Mouse (Mus musculus): ENCODE results near the gene Klb.
"Not testable (repeated sequence)": the region's sequence is repeated elsewhere in the genome, so short reads cannot be mapped to it uniquely, and the experiment has no call there.

The Klb gene

GRCm38 (mm10) chr5:65348168-65348567 lies at the start of gene Klb:
Gene Klb (plus strand): TSS chr5:65348314.
- DNase-seq (ENCODE audit: low spot score in 2 of 2): no peak

- not testable (repeated sequence) for DNase-seq (ENCODE audit: low spot score in 2 of 2)
These were observed 48.5 kb upstream of the Klb start for GRCm38 (mm10) chr5:65299623-65300022.

GRCm38 (mm10) chr5:65300121-65300520 lies 48.0 kb upstream of the Klb start:
- DNase-seq (ENCODE audit: low spot score in 2 of 2): no peak

- no peak for DNase-seq (ENCODE audit: low spot score in 2 of 2)
These were observed 42.6 kb upstream of the Klb start for GRCm38 (mm10) chr5:65305516-65305915.

DNA sequence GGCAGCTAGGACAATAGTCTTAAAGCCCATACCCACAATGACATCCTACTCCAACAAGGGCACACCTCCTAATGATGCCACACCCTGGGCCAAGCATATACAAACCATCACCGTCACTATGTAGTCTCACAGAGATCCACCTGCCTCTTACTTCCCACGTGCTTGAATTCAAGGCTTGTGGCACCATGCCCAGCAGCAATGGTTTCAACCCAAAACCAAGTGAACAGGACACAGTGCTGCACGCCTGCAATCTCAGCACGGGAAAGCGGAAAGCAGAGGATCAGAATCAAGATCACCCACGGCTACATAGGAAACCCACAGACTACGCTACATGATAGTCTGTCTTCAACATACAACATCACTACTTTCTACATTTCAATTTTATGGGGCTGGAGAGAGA lies 39.9 kb upstream of the Klb start:
- no peak for DNase-seq (ENCODE audit: low spot score in 2 of 2)

DNA sequence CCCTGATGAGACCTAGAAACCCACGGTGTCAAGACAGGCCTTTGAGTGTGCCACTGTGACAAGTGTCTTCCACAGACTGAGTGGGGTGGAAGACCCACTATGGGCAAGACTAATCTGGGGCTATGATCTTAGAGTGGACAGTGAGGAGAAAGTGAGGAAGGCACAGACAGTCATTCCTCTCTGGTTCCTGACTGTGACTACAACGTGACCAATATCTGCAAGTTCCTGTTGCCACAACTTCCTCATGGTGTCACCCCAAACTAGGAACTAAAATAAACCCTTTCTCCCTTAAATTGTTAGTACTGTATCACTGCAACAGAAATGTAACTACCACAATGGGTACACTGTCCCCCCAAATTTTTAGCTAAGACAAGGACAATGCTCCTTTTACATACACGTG lies 39.2 kb upstream of the Klb start:
- no peak for DNase-seq (ENCODE audit: low spot score in 2 of 2)

GRCm38 (mm10) chr5:65319176-65319575 lies 28.9 kb upstream of the Klb start:
- no peak for DNase-seq (ENCODE audit: low spot score in 2 of 2)

DNA sequence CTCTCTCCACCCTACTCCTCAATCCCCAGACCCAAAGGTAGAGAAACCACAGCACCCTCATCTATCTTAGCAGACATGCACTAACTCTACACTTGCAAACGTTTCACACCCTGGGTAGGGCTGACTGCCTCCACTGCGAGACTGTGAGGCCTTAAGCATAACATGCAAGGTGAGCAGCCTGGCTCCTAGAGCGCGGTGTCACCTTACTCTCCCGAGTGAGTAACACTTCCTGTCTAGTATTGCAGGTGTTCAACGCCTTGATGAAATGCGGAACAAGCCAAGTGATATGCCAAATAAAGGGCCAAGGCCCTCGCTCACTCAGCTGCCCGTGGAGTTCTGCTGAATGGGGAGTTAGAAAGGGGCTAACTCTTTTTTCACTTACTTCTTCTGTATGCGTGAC lies 25.9 kb upstream of the Klb start:
- DNase-seq (ENCODE audit: low spot score in 2 of 2): no peak

GRCm38 (mm10) chr5:65324271-65324670 lies 23.8 kb upstream of the Klb start:
- DNase-seq (ENCODE audit: low spot score in 2 of 2): no peak

DNA sequence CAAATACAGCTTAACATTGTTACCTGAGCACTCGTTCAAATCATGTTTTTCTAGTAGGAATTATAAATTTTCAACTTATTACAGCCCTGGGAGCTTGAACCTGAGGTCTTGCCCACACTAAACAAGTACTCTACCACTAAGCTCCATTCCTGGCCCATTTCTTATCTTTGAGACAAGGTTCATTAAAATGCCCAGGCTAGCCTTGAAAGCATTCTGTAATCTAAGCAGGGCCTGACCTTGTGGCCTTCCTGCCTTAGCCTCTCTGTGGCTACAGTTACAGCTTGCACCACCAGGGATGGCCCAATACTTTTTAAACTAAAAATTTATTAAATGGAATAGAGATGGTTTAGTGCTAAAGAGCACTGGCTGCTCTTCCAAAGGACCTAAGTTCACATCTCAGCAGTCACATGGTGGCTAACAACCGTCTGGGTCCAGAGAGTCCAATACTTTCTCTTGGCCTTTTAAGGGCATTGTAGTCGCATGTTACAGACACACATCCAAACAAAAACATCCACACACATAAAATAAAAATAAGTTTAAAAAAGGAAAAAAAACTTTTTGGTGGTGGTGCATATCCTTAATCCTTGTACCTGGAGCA lies 23.3 kb upstream of the Klb start:
- no peak for DNase-seq (ENCODE audit: low spot score in 2 of 2)

- no peak for DNase-seq (ENCODE audit: low spot score in 2 of 2)
These were observed 21.9 kb upstream of the Klb start for GRCm38 (mm10) chr5:65326212-65326611.

GRCm38 (mm10) chr5:65329971-65330370 lies 18.1 kb upstream of the Klb start:
- DNase-seq (ENCODE audit: low spot score in 2 of 2): no peak

GRCm38 (mm10) chr5:65334788-65335187 lies 13.3 kb upstream of the Klb start:
- DNase-seq (ENCODE audit: low spot score in 2 of 2): no peak

DNA sequence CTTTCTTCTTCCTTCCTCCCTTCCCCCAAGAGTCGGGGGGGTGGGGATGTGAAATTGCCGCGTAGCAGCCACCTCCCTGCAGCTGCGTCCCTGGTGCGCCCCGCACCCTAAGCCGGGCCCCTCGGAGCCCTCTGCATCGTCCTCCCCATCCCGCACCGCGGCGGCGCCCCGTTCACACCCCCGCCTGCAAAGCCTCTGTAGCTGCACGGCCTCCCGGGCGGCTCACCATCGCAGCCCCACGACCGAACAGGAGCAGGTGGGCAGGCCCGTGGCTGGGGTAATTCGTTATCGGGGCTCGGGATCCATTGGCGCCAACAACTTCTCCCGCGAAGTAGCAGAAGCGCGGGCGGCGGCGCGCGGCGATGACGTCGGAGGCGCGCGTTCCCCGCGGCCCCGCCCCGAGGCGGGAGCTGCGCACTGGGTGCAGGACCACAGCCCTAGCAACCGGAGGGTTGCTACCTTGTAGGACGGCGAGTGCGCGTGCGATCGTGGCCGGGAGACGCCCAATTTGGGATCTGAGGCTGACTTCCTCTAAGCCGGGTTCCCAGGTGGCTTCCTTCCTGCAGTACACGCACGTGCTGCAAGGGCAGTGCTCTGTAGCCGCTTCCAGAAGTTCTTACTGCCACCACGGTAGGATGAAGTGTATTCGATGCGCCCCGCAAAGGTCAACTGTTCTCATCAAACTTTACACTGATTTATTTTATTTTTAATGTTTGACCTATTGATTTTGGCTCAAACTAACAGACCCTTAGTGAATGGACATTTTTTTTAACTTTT lies 12.6 kb upstream of the Klb start, which contains the start of gene Rfc1:
TSS of gene Rfc1 (minus strand) at position 373 of the 777 bp plus-strand sequence.
- DNase-seq (ENCODE audit: low spot score in 2 of 2): peak; percentile 88 to 93

DNA sequence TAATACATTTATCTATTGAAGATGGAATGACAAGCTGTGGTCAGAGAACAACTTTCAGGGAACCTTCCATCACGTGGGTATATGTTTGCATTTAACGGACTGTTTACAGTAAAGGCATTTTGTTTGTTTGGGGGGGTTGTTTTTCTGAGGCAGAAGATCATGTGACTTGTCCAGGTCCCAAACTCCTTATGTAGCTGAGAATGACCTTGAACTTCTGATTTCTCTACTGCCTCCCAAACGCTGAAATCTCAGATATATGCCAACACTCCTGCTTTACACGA lies 12.1 kb upstream of the Klb start:
- no peak for DNase-seq (ENCODE audit: low spot score in 2 of 2)

- DNase-seq (ENCODE audit: low spot score in 2 of 2): no peak
These were observed 9.7 kb upstream of the Klb start for GRCm38 (mm10) chr5:65338394-65338793.

- DNase-seq (ENCODE audit: low spot score in 2 of 2): no peak
These were observed 7.9 kb upstream of the Klb start for GRCm38 (mm10) chr5:65340167-65340566.

GRCm38 (mm10) chr5:65350508-65350907 lies 2.4 kb downstream of the Klb start:
- DNase-seq (ENCODE audit: low spot score in 2 of 2): no peak

DNA sequence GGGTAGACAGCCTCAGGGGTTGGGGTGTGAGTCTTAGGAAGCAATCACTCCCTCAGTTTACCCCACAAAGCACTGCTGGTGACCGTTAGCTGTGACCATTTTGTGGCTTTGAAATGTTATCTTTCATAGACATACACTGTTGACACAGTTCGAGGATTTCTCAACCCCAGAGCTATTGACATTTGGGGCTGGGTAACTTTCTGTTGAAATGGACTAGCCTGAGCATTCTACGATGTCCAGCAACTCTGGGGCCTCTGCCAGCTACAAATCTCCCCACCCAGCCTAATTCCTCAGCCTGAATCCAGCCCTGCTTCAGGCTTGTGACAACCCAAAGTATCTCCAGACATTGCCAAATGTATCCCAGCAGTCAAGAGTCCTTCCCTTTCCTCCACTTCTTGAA lies 6.0 kb downstream of the Klb start:
- no peak for DNase-seq (ENCODE audit: low spot score in 2 of 2)

DNA sequence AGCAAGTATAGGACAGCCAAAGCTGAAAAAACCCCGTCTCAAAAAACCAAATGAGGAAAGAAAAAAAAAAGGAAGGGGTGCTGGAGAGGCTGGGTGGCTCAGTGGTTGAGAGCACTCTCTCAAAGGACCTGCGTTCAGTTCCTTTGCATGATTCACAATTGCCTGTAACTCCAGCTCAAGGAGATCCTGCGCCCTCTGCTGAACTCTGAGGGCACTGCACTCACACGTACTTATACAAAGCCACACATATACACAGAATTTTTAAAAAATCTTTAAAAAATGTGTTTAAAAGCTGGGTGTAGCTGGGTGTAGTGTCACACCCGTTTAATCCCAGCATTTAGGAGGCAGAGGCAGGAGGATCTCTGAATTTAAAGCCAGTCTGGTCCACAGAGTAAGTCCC lies 6.9 kb downstream of the Klb start:
- no peak for DNase-seq (ENCODE audit: low spot score in 2 of 2)

- no peak for DNase-seq (ENCODE audit: low spot score in 2 of 2)
These were observed 8.7 kb downstream of the Klb start for GRCm38 (mm10) chr5:65356851-65357250.

DNA sequence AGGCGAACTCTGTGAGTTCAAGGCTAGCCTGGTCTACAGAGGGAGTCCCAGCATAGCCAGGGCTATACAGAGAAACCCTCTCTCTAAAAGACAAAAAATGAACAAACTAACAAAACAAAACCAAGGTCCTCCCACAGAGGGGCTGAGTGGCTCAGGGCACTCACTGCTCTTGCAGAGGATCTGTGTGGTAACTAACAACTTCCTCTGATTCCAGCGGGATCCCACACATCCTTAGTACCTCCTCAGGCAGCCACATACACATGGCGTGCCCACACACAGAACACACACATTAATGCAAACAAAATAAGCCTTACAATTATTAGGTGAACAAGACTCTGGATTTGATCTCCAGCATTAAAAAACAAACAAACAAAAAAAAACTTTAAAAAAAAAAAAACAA lies 9.7 kb downstream of the Klb start:
- no peak for DNase-seq (ENCODE audit: low spot score in 2 of 2)

DNA sequence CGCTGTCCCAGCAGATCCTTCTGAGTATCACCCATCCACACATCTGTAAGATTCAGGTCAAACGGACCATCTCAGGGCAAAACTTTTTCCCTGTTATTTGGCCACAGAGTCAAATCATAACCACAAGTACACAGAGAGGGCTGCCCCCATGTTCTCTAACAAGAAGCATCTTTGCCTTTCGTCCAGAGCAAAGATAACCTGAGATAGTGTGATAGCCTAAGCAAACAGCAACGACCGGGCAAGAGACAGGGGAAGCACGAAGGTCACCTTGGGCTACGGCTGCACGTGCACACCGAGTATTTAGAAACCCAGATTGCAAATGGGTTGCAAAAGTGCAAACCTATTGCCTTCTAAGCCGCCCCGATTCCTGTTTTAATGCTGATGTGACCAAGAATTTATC lies 19.7 kb downstream of the Klb start:
- DNase-seq (ENCODE audit: low spot score in 2 of 2): no peak

DNA sequence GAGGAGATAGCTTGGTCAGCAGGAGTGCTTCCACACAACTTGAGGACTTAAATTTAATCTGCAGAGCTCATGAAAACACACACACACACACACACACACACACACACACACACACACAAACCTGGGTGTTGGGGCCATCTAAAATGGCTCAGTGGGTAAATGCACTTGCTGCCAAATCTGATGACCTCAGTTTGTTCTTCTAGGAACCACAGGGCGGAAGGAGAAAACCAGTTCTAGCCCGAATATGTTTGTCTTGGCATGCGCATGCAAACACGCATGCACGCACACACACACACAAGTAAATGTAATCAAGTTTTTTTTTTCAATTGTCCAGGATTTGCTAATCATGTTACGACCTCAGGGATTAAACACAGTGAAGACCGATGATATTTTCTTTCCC lies 23.4 kb downstream of the Klb start:
- DNase-seq (ENCODE audit: low spot score in 2 of 2): no peak
